Mouse (Mus musculus): ENCODE data around the gene Ndufb4. TPM values are rescaled to one million over a fixed set of nuclear protein-coding genes. Genes with fewer than 3 reads are reported as not detected.
A peak's percentile ranks its signal among the peaks of the same experiment; 100 is the strongest.
"Not testable (repeated sequence)": the region's sequence is repeated elsewhere in the genome, so short reads cannot be mapped to it uniquely, and the experiment has no call there.

Ndufb4 gene
- total RNA-seq, 4 experiments from 2014 or later: 66.8 to 77.5 (median 69.6) TPM

- DNase-seq (ENCODE audit: low spot score in 2 of 2): no peak
These were observed 26.0 kb upstream of the Ndufb4 start for GRCm38 (mm10) chr16:37680216-37680615.

DNA sequence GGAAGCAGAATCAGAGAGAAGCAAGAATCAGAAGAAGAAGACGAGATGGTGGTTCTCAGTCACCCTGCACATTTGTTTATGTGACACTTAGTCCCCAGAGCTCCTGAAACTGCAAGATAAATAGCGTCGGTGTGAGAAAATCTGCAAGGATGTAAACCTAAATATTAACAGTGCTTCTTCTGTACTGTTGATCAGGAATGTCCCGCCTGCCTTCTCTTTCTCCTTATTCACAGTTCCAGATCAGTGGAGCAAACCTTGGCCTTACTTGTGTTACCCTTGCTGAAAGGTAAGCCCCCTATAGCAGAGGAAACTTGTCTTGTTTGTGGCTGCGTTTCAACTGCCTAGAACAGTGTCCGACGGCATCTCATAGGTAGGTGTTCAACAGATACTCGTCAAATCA lies 23.3 kb upstream of the Ndufb4 start:
- DNase-seq (ENCODE audit: low spot score in 2 of 2): no peak

- no peak for DNase-seq (ENCODE audit: low spot score in 2 of 2)
These were observed 22.4 kb upstream of the Ndufb4 start for GRCm38 (mm10) chr16:37676677-37677072.

- peak; percentile 63 to 72 for DNase-seq (ENCODE audit: low spot score in 2 of 2)
These were observed 21.9 kb upstream of the Ndufb4 start for GRCm38 (mm10) chr16:37676024-37676676.

DNA sequence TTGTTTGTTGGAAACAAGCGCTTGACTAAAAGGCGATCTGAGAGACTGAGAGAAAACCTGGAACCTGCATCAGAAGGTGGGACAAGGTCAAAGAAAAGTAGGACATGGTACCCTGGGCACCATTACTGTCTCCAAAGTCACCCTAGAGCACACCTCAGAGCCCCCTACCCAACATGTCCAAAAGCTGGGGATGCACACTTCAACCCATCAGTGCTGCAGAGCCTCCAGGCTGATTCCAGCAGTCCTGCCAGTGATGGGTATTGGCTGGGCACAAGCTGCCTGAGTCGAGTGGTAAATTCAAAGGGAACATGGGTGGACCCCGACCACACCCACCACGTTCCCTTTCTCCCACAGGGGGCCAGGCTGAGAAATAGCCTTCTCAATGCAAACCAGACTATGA lies 21.1 kb upstream of the Ndufb4 start:
- DNase-seq (ENCODE audit: low spot score in 2 of 2): no peak

GRCm38 (mm10) chr16:37670666-37671283 lies 16.5 kb upstream of the Ndufb4 start:
- no peak for DNase-seq (ENCODE audit: low spot score in 2 of 2)

DNA sequence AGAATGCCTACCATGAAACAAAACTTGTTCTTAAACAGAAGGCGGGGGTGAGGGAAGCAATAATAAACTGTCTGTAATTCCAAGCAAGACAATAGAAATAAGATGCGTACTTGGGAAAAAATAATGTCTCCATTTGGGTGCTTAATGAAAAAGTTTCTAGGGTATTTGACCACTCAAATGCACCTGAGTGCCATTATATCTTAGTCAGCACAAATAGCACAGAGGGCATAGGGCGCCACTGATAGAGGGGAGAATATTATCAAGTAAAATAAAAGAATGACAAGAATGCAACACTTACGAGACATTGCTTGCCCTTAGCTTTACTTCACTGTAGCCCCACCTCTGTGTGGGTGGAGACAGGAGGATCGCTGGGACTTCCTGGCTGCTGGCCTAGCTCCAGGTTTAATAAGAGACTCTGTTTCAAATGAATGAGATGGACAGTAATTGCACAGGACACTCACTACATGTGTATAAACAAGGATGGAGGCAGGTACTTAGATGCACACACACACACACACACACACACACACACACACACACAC lies 11.2 kb upstream of the Ndufb4 start:
- DNase-seq (ENCODE audit: low spot score in 2 of 2): no peak

DNA sequence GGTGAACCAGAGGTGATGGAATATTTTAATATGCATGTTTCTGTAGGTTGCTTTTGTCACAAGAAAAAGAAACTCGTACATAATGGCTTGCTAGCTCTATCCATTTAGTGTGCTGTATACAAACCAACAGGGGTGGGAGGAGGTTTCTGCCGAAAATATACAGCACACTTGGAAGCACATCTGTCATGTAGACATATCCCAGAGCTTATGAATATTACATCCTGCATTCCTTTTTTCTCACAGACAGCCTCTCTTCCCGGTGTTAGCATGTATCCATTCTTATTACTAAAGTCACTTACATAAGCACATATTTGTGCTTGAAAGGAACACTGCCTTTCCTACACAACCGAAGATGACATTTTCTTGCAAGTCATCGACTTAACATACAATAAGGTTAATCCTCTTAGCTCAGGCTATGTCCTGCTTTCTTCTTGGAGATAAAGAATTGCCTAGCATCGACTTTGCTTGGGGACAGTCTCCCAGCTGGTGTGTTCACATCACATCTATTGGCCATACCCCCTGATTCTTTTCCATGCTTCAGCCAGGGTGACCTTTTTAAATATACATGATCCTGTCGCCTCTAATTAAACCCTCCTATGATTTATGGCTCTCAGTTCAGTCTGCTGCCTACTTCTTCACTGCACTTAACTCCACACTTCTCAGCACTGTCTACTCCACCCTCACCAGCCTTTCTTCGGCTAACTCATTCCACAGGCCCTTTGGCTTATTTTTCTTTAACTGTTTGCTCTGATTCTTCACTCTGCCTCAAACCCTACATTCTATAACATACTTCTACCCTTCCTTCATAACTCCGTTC lies 9.6 kb upstream of the Ndufb4 start:
- no peak for DNase-seq (ENCODE audit: low spot score in 2 of 2)

- DNase-seq (ENCODE audit: low spot score in 2 of 2): no peak
These were observed 2.5 kb upstream of the Ndufb4 start for GRCm38 (mm10) chr16:37656796-37657195.

DNA sequence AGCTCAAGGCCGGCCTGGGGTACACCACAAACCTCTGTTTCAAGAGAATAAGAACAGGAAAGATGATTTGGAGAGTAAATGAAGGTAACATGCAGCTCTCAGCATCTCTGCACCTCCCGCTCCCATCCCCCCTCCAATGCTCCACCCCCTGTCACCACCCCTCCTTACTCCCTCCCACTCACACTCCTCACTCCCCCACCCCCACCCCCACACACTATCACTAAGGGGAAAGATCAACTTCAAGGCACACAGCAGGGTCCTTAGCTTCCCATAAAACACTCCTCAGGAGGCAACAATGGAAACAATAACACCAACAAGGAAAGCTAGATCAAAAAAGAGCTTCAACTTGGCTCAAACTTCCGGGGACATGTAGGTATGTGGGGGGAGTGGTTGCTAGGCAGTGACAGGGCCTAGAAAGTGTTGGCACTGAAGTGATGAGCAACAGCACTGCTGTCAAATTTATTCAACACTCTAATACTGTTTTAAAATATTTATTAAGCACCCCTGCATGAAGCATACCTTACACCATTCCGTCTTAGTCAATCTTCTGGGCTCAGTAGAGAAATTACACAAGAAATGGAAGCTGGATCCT lies 1.6 kb upstream of the Ndufb4 start:
- no peak for DNase-seq (ENCODE audit: low spot score in 2 of 2)

DNA sequence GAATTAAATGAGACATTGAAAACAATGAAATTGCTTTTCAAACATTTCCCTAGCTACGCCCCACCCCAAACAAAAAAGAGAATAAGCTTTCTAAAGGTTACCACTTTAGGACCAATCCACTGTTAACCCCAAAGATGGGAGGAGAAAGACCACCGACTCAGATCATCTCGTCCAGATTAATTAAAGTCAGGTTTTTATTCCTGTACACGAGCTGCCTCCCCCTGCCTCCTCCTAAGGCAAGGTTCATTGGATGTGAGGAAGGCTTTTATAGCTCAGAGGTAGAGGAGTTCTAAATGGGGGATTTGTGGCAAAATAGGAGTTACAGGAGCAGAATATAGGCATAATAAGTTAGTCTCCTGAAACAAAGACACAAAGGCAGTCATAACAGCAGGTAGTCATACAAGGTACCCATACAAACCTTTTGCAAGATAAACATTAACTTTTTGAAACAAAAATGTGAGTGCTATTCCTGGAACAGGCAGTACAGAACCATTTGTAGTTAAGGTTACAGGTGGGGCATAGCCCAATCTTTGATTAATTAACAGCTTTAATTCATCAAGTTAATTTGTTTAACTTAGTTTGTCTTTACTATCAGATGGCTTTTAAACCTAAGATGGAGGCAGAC lies 690 bp upstream of the Ndufb4 start:
- DNase-seq (ENCODE audit: low spot score in 2 of 2): no peak

- DNase-seq (ENCODE audit: low spot score in 2 of 2): no peak
These were observed 1.2 kb downstream of the Ndufb4 start for GRCm38 (mm10) chr16:37653058-37653457.

- DNase-seq (ENCODE audit: low spot score in 2 of 2): no peak
These were observed 1.6 kb downstream of the Ndufb4 start for GRCm38 (mm10) chr16:37652654-37653053.

- no peak for DNase-seq (ENCODE audit: low spot score in 2 of 2)
These were observed 2.8 kb downstream of the Ndufb4 start for GRCm38 (mm10) chr16:37651467-37651866.

DNA sequence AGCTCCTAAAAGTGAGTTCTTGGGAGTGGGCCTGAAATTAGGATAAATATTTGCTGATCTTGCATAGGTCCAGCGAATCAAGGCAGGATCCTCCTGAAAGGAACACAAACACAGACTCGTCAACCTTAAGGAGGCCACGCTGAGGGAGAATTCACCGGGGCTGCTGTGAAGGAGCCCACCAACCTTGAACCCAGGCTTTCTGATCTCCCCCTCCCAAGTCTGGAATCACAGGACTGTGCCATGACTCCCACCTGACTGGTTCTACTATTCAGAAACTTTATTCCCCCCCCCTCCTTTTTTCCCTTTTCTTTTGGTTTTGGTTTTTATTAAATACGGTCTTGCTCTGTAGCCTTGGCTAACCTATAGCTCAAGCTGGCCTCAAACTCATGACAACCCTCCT lies 5.2 kb downstream of the Ndufb4 start:
- no peak for DNase-seq (ENCODE audit: low spot score in 2 of 2)

DNA sequence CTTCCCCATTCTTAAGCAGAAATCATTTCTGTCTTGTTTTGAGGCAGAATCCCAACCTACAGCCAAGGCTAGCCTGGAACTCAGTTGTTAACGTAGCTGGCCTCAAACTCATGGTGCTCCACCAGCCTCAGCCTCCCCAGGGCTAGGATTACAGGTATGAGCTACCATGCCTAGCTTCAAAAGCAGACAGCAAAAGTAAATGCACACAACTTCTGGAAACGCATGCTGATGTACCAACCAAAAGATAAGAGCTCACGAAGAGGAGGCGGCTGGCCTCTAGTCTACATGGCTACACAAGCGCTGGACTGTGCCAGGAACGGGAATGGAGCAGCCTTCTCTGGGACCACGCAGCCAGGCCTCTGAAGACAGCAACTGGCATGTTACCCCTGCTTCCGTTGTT lies 6.3 kb downstream of the Ndufb4 start:
- no peak for DNase-seq (ENCODE audit: low spot score in 2 of 2)

DNA sequence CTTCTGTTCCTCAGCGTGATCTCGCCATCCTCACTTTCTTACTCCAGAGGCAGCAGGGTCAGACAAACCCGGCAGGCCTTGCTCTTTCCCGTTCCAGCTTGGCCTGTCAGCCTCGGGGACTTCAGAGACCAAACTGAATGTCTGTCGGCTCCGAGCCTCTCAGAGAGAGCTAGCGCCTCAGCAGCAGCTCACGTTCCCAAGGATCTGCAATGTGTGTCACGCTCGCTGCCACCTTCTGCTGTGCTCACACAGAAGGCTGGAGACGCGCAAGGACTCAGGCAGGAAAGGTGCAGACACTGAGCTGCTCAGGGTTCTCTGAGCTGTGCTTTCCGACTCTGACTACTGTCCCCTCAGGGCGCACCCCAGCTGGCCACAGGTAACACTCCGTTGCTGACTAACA lies 7.2 kb downstream of the Ndufb4 start:
- no peak for DNase-seq (ENCODE audit: low spot score in 2 of 2)

DNA sequence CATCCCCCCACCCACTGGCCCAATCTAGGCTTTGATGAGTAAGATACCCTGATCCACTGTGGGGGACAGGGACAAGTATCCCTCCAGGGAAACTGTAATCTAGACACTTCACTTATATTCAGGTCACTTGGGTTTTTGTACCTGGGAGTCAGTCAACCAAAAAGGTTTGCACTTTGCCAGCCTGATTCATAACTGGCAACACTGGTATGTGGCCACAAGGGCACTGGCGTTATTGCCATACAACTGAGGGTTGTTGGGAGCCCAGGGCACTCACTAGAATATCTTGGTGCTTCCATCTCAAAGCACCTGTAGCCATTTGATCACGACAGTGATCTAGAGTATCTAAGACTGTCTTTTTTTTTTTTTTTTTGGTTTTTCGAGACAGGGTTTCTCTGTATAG lies 8.5 kb downstream of the Ndufb4 start:
- no peak for DNase-seq (ENCODE audit: low spot score in 2 of 2)

- DNase-seq (ENCODE audit: low spot score in 2 of 2): no peak
These were observed 9.0 kb downstream of the Ndufb4 start for GRCm38 (mm10) chr16:37645211-37645610.

DNA sequence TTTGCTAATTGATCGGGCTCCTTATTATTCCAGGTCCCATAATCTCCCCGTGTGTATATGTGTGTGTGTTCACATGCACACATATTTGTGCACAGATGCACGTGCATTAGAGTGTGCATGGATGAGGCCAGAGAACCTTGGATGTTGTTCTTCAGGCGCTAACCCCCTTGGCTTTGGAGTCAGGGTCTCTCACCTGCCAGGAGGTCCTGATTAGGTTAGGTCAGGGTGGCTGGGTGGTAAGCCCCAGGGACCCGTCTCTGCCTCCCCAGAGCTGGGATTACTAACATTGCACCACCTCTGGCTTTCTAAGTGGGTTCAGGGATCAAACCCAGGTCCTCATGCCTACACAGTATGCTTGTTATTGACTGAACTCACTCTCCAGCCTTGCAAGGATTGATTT lies 9.8 kb downstream of the Ndufb4 start:
- no peak for DNase-seq (ENCODE audit: low spot score in 2 of 2)

GRCm38 (mm10) chr16:37640522-37640921 lies 13.7 kb downstream of the Ndufb4 start:
- DNase-seq (ENCODE audit: low spot score in 2 of 2): not testable (repeated sequence)

Data from layer of hippocampus, adult 8-10 months (tissue).